Mouse (Mus musculus) Patski (cell line): ENCODE data around the gene Hypk. TPM values are rescaled to one million over a fixed set of nuclear protein-coding genes. Genes with fewer than 3 reads are reported as not detected.

Experiments
- ATAC-seq: fragments of 100-300 bp; one replicate; pipeline ENCODE4 v1.8.0; 2021
- CTCF ChIA-PET: fragments of 350-600 bp; sonication (Branson Sonifier 250); formaldehyde crosslinking; loops from one replicate; lab custom pipeline; 2022; ENCODE audit warnings: inconsistent platforms; lab: Charles Lee
- POLR2A ChIA-PET: fragments of 350-600 bp; sonication (Branson Sonifier 250); formaldehyde crosslinking; loops from one replicate; lab custom pipeline; 2022; ENCODE audit warnings: antibody characterized with exemption, inconsistent platforms; lab: Charles Lee
- DNase-seq: peaks from one replicate; pipeline ENCODE4 v3.0.0-alpha.2; 2011; ENCODE audit warnings: low read depth, low spot score
- H3K27me3 ChIP-seq: fragments of 371-371 bp; one replicate; pipeline ENCODE4 v1.5.1; 2021
- CTCF ChIP-seq: fragments of 100-300 bp; IDR thresholded peaks from one replicate; pipeline ENCODE4 v1.5.1; 2021
- in situ Hi-C: fragments of 300-500 bp; cut with MboI; formaldehyde crosslinking; loops from 3 replicates; pipeline ENCODE4 v1.11.1; 2018; ENCODE audit warnings: low pct_unique_long_range_greater_than_20kb, mixed read lengths
- polyA plus RNA-seq: library from polyadenylated mRNA; unstranded; gene quantifications from one replicate; pipeline ENCODE4 v1.2.3, GENCODE M21; 2021

Hypk gene
- polyA plus RNA-seq, 1 experiment from 2014 or later = 11.3 TPM

GRCm38 (mm10) chr2:121446506-121446905, 6.6 kb upstream of the Hypk start:
- POLR2A ChIA-PET = interaction anchor here (1.1 kb wide), 1 partner anchor 10 kb away, joined by 4 read pairs; the partner anchor contains the start of gene Serinc4
- DNase-seq = no peak

GRCm38 (mm10) chr2:121447006-121447405, 6.1 kb upstream of the Hypk start:
- CTCF ChIA-PET = no interaction called here
- in situ Hi-C loops = no loop called here
- DNase-seq = no peak
- no peaks in the 10 kb centered on the region for H3K27me3 ChIP-seq
- TF ChIP-seq CTCF = no peak
- no peak for ATAC-seq
- POLR2A ChIA-PET = no interaction called here

More at GRCm38 (mm10) chr2:121446506-121446905, 6.6 kb upstream of the Hypk start:
- in situ Hi-C loops = no loop called here
- H3K27me3 ChIP-seq = no peaks in the 10 kb centered on the region
- TF ChIP-seq CTCF = no peak
- ATAC-seq = no peak
- CTCF ChIA-PET = no interaction called here

GRCm38 (mm10) chr2:121448136-121448535, 5.0 kb upstream of the Hypk start:
- ChIA-PET POLR2A (interaction anchor here (1.0 kb wide), 1 partner anchor 9 kb away, joined by 4 read pairs; no protein-coding TSS in a partner anchor), CTCF (interaction anchor here (1.7 kb wide), 1 partner anchor 10 kb away, joined by 9 read pairs; no protein-coding TSS in a partner anchor)
- TF ChIP-seq CTCF = no peak
- in situ Hi-C loops = no loop called here
- DNase-seq (no peak), ATAC-seq (no peak)
- no peaks in the 10 kb centered on the region for H3K27me3 ChIP-seq

- DNase-seq = peak; percentile 85
- in situ Hi-C loops = no loop called here
- no peak for TF ChIP-seq CTCF
- CTCF ChIA-PET = interaction anchor here (1.3 to 1.7 kb wide), 2 partner anchors 11 to 39 kb away, joined by 3 to 9 read pairs; no protein-coding TSS in a partner anchor
- no peaks in the 10 kb centered on the region for H3K27me3 ChIP-seq
- peak; percentile 94 for ATAC-seq
- POLR2A ChIA-PET = interaction anchor here (0.6 to 1.5 kb wide), 3 partner anchors 10 to 115 kb away, joined by 3 to 4 read pairs (median 4); no protein-coding TSS in a partner anchor
Measured at GRCm38 (mm10) chr2:121448739-121449535, 4.2 kb upstream of the Hypk start, which contains the start of gene Serf2. Gene Serf2 (plus strand): TSS chr2:121449195.

GRCm38 (mm10) chr2:121449545-121450011, 3.5 kb upstream of the Hypk start:
- no peak for TF ChIP-seq CTCF
- CTCF ChIA-PET = interaction anchor here (1.3 kb wide), 1 partner anchor 39 kb away, joined by 3 read pairs; no protein-coding TSS in a partner anchor
- in situ Hi-C loops = no loop called here
- DNase-seq (no peak), ATAC-seq (peak; percentile 0)
- POLR2A ChIA-PET = interaction anchor here (0.6 to 1.5 kb wide), 3 partner anchors 9 to 30 kb away, joined by 3 to 4 read pairs (median 4); no protein-coding TSS in a partner anchor
- no peaks in the 10 kb centered on the region for H3K27me3 ChIP-seq

GRCm38 (mm10) chr2:121450093-121450492, 3.0 kb upstream of the Hypk start:
- no peak for ATAC-seq
- in situ Hi-C loops = no loop called here
- DNase-seq = no peak
- no peaks in the 10 kb centered on the region for H3K27me3 ChIP-seq
- POLR2A ChIA-PET = interaction anchor here (0.5 to 1.5 kb wide), 3 partner anchors 8 to 74 kb away, joined by 3 to 4 read pairs (median 3); no protein-coding TSS in a partner anchor
- CTCF ChIA-PET = interaction anchor here (1.2 to 1.3 kb wide), 2 partner anchors 9 to 40 kb away, joined by 3 read pairs; no protein-coding TSS in a partner anchor
- TF ChIP-seq CTCF = no peak

- no peaks in the 10 kb centered on the region for H3K27me3 ChIP-seq
- ChIA-PET CTCF (no interaction called here), POLR2A (no interaction called here)
- ATAC-seq (no peak), DNase-seq (no peak)
- in situ Hi-C loops = no loop called here
- no peak for TF ChIP-seq CTCF
Measured at GRCm38 (mm10) chr2:121452361-121452760, 729 bp upstream of the Hypk start.

- in situ Hi-C loops = no loop called here
- CTCF ChIA-PET = no interaction called here
- H3K27me3 ChIP-seq = no peaks in the 10 kb centered on the region
- ATAC-seq (no peak), DNase-seq (no peak)
- no peak for TF ChIP-seq CTCF
- POLR2A ChIA-PET = no interaction called here
Measured at GRCm38 (mm10) chr2:121453917-121454316, 827 bp downstream of the Hypk start.

- no peak for ATAC-seq
- in situ Hi-C loops = no loop called here
- H3K27me3 ChIP-seq = no peaks in the 10 kb centered on the region
- no peak for DNase-seq
- ChIA-PET CTCF (no interaction called here), POLR2A (no interaction called here)
- no peak for TF ChIP-seq CTCF
Measured at GRCm38 (mm10) chr2:121455534-121455933, 2.4 kb downstream of the Hypk start.

GRCm38 (mm10) chr2:121456692-121457642, 3.9 kb downstream of the Hypk start, which contains the start of gene Serinc4:
Gene Serinc4 (minus strand): TSS chr2:121456781.
- no peak for TF ChIP-seq CTCF
- no peak for DNase-seq
- in situ Hi-C loops = no loop called here
- ChIA-PET POLR2A (interaction anchor here (1.0 to 1.1 kb wide), 2 partner anchors 9 to 11 kb away, joined by 4 read pairs; no protein-coding TSS in a partner anchor), CTCF (no interaction called here)
- ATAC-seq = peak; percentile 70
- H3K27me3 ChIP-seq = no peaks in the 10 kb centered on the region
